Mouse (Mus musculus): ENCODE data around the gene Cd2bp2.

- TF ChIP-seq CTCF (conservative IDR thresholded peaks at IDR 0.05; ENCODE audit: low read length) (no peak), POU5F1 (IDR thresholded peaks at IDR 0.05; ENCODE audit: borderline replicate concordance, low read length) (no peak)
Measured at GRCm38 (mm10) chr7:127165607-127166493, 30.0 kb downstream of the Cd2bp2 start.
